Mouse (Mus musculus) lung, embryonic 14.5 days (tissue): ENCODE measurements at regions not wholly inside any gene's neighbourhood (a gene's known extent, or its start where the extent isn't known, plus 50 kb on each side); places are given as distances from the start of the nearest gene placed in this dataset.

ENCODE experiments used
- ATAC-seq: fragments of 200-750 bp; cut with Nextera tagmentation; 2 replicates; pipeline ENCODE4 v1.8.0; 2017; ENCODE audit warnings: mild to moderate bottlenecking, moderate TSS enrichment, moderate library complexity; ENCODE audit not compliant: insufficient read depth
- DNase-seq: peaks from one replicate; pipeline ENCODE4 v3.0.0-alpha.2; 2015
- H3K27ac ChIP-seq: fragments of 300-500 bp; sonication (generic); 2 replicates; pipeline ENCODE4 v1.5.1; 2014; ENCODE audit warnings: low read depth, mild to moderate bottlenecking, moderate library complexity
- H3K27me3 ChIP-seq: fragments of 300-500 bp; sonication (generic); 2 replicates; pipeline ENCODE4 v1.6.1; 2014; ENCODE audit warnings: low read length, control low read depth; ENCODE audit not compliant: insufficient read depth
- H3K36me3 ChIP-seq: fragments of 300-500 bp; sonication (generic); 2 replicates; pipeline ENCODE4 v1.6.1; 2014; ENCODE audit warnings: control low read depth; ENCODE audit not compliant: insufficient read depth
- H3K4me1 ChIP-seq: fragments of 300-500 bp; sonication (generic); 2 replicates; pipeline ENCODE4 v1.6.1; 2014; ENCODE audit warnings: antibody characterized with exemption, control low read depth; ENCODE audit not compliant: insufficient read depth
- H3K4me2 ChIP-seq: fragments of 300-500 bp; sonication (generic); 2 replicates; pipeline ENCODE4 v1.6.1; 2014; ENCODE audit warnings: mild to moderate bottlenecking
- H3K4me3 ChIP-seq: fragments of 300-500 bp; sonication (generic); 2 replicates; pipeline ENCODE4 v1.5.1; 2014; ENCODE audit warnings: low read depth, low read length
- H3K9ac ChIP-seq: fragments of 300-500 bp; sonication (generic); 2 replicates; pipeline ENCODE4 v1.6.1; 2014
- H3K9me3 ChIP-seq: fragments of 300-500 bp; sonication (generic); 2 replicates; pipeline ENCODE4 v1.6.1; 2016; ENCODE audit warnings: low read depth, low read length, control low read depth
- CTCF ChIP-seq: IDR thresholded peaks from 2 replicates; pipeline ENCODE4 v1.5.1; 2016; ENCODE audit warnings: antibody characterized with exemption, low read depth
- WGBS: fragments of 180-500 bp; shearing (Covaris S2); extraction: QIAGEN DNeasy Blood & Tissue Kit; methylation state at CpG from one replicate; pipeline ENCODE4 v1.1.7; 2014; 5-methylcytosine and 5-hydroxymethylcytosine counted together

GRCm38 (mm10) chr13:44567696-44568095, 161.6 kb upstream of the Jarid2 start:
- 45% methylated on average over 2 of the region's 2 CpGs for WGBS
- H3K27me3 ChIP-seq: no peaks in the 10 kb centered on the region

GRCm38 (mm10) chr13:44569241-44569778, 160.0 kb upstream of the Jarid2 start:
- TF ChIP-seq CTCF: no peak
- DNase-seq (no peak), ATAC-seq (no peak)
- Histone ChIP-seq H3K27ac (no peak overlapping the region), H3K27me3 (no peaks in the 10 kb centered on the region), H3K36me3 (no peaks in the 10 kb centered on the region), H3K4me1 (no peaks in the 10 kb centered on the region), H3K9me3 (no peaks in the 10 kb centered on the region), H3K4me3 (no peak overlapping the region), H3K9ac (no peak overlapping the region), H3K4me2 (no peak overlapping the region)
- 45% methylated on average over 3 of the region's 3 CpGs for WGBS

More at GRCm38 (mm10) chr13:44567696-44568095, 161.6 kb upstream of the Jarid2 start:
- Histone ChIP-seq H3K9ac (no peak overlapping the region), H3K4me1 (no peaks in the 10 kb centered on the region), H3K9me3 (no peaks in the 10 kb centered on the region), H3K27ac (no peak overlapping the region), H3K4me2 (no peak overlapping the region), H3K36me3 (no peaks in the 10 kb centered on the region), H3K4me3 (no peak overlapping the region)
- ATAC-seq (no peak), DNase-seq (no peak)
- TF ChIP-seq CTCF: no peak

- WGBS: 17% methylated on average over 7 of the region's 7 CpGs
- no peak overlapping the region for H3K27ac ChIP-seq
- no peak overlapping the region for H3K4me3 ChIP-seq
- no peak overlapping the region for H3K9ac ChIP-seq
- H3K4me1 ChIP-seq: no peaks in the 10 kb centered on the region
- no peak overlapping the region for H3K4me2 ChIP-seq
- no peaks in the 10 kb centered on the region for H3K27me3 ChIP-seq
- DNase-seq: no peak
- TF ChIP-seq CTCF: no peak
- no peaks in the 10 kb centered on the region for H3K36me3 ChIP-seq
- no peak for ATAC-seq
- no peaks in the 10 kb centered on the region for H3K9me3 ChIP-seq
These were observed 155.8 kb upstream of the Jarid2 start for GRCm38 (mm10) chr13:44573463-44573862.

- TF ChIP-seq CTCF: no peak
- DNase-seq (no peak), ATAC-seq (no peak)
- Histone ChIP-seq H3K4me1 (peaks cover 8% of the 10 kb centered on the region; the same call in 1 of the 2 replicates), H3K36me3 (no peaks in the 10 kb centered on the region), H3K27ac (no peak overlapping the region), H3K4me3 (no peak overlapping the region), H3K9me3 (peaks cover 8% of the 10 kb centered on the region; the same call in 1 of the 2 replicates), H3K4me2 (no peak overlapping the region), H3K9ac (no peak overlapping the region), H3K27me3 (peaks cover 3% of the 10 kb centered on the region; the same call in 1 of the 2 replicates)
- WGBS: 89% methylated on average over 5 of the region's 5 CpGs
These were observed 150.1 kb upstream of the Jarid2 start for GRCm38 (mm10) chr13:44579215-44579614.

GRCm38 (mm10) chr13:44580156-44580736, 149.0 kb upstream of the Jarid2 start:
- 54% methylated on average over 15 of the region's 15 CpGs for WGBS

GRCm38 (mm10) chr13:44580767-44581166, 148.5 kb upstream of the Jarid2 start:
- H3K4me2 ChIP-seq: peak overlapping the region; percentile 29; the same call in 1 of the 2 replicates

More at GRCm38 (mm10) chr13:44580156-44580736, 149.0 kb upstream of the Jarid2 start:
- Histone ChIP-seq H3K4me2 (peak overlapping the region; percentile 13; the same call in 1 of the 2 replicates), H3K27ac (no peak overlapping the region), H3K27me3 (peaks cover 3% of the 10 kb centered on the region; the same call in 1 of the 2 replicates), H3K9ac (no peak overlapping the region), H3K9me3 (peaks cover 8% of the 10 kb centered on the region; the same call in 1 of the 2 replicates), H3K4me3 (no peak overlapping the region), H3K36me3 (no peaks in the 10 kb centered on the region), H3K4me1 (peaks cover 8% of the 10 kb centered on the region; the same call in 1 of the 2 replicates)
- no peak for TF ChIP-seq CTCF
- DNase-seq: no peak
- no peak for ATAC-seq

GRCm38 (mm10) chr13:44581947-44582766, 147.1 kb upstream of the Jarid2 start:
- H3K9ac ChIP-seq: no peak overlapping the region
- H3K4me3 ChIP-seq: no peak overlapping the region
- no peak for TF ChIP-seq CTCF
- H3K36me3 ChIP-seq: no peaks in the 10 kb centered on the region
- no peak for ATAC-seq
- H3K27ac ChIP-seq: no peak overlapping the region
- peaks cover 3% of the 10 kb centered on the region; the same call in 1 of the 2 replicates for H3K27me3 ChIP-seq
- WGBS: 38% methylated on average over 23 of the region's 23 CpGs
- no peak overlapping the region for H3K4me2 ChIP-seq
- no peak for DNase-seq
- peaks cover 8% of the 10 kb centered on the region; the same call in 1 of the 2 replicates for H3K4me1 ChIP-seq
- H3K9me3 ChIP-seq: peaks cover 8% of the 10 kb centered on the region; the same call in 1 of the 2 replicates

More at GRCm38 (mm10) chr13:44580767-44581166, 148.5 kb upstream of the Jarid2 start:
- 16% methylated on average over 9 of the region's 9 CpGs for WGBS
- H3K36me3 ChIP-seq: no peaks in the 10 kb centered on the region
- H3K9me3 ChIP-seq: peaks cover 8% of the 10 kb centered on the region; the same call in 1 of the 2 replicates
- peaks cover 8% of the 10 kb centered on the region; the same call in 1 of the 2 replicates for H3K4me1 ChIP-seq
- H3K27ac ChIP-seq: peak overlapping the region; percentile 9; the same call in 1 of the 2 replicates
- peaks cover 3% of the 10 kb centered on the region; the same call in 1 of the 2 replicates for H3K27me3 ChIP-seq
- H3K4me3 ChIP-seq: no peak overlapping the region
- DNase-seq (peak; percentile 40), ATAC-seq (no peak)
- H3K9ac ChIP-seq: no peak overlapping the region
- no peak for TF ChIP-seq CTCF
